Mouse (Mus musculus) left cerebral cortex, postnatal 25 days (tissue): ENCODE results near the gene Map4k5. TPM values are rescaled to one million over a fixed set of nuclear protein-coding genes. Genes with fewer than 3 reads are reported as not detected.
A peak's percentile ranks its signal among the peaks of the same experiment; 100 is the strongest.

Experiments used
- DNase-seq, 2 experiments: peaks; one replicate each; pipeline ENCODE4 v3.0.0; 2022; ENCODE audit warnings: low spot score in 2 of 2, mixed read lengths in 1 of 2
- intact Hi-C: fragments of 180-260 bp; cut with DNase I; formaldehyde crosslinking; loops from one replicate; pipeline ENCODE4 v1.15.1; 2025
- total RNA-seq, 2 experiments: library from RNA; stranded (reverse); gene quantifications; 2 replicates each; pipeline ENCODE4 v1.2.3; 2021

Gene Map4k5
- total RNA-seq, 2 experiments from 2014 or later: 41.7 to 46.2 TPM

GRCm38 (mm10) chr12:69890476-69890875 is 2.5 kb downstream of the Map4k5 start:
- intact Hi-C loops: loop anchor here (5.0 kb wide), 2 partner anchors 33 to 58 kb away; no protein-coding TSS in a partner anchor

GRCm38 (mm10) chr12:69890051-69890450 is 2.9 kb downstream of the Map4k5 start:
- intact Hi-C loops: loop anchor here (5.0 kb wide), 2 partner anchors 33 to 58 kb away; no protein-coding TSS in a partner anchor
- DNase-seq: no peak

More at GRCm38 (mm10) chr12:69890476-69890875, 2.5 kb downstream of the Map4k5 start:
- peak; percentile 22 to 24 for DNase-seq

- no peak for DNase-seq
- intact Hi-C loops: no loop called here
Observed at GRCm38 (mm10) chr12:69888345-69888744, 4.7 kb downstream of the Map4k5 start.

- intact Hi-C loops: no loop called here
- DNase-seq: no peak
Observed at GRCm38 (mm10) chr12:69887776-69888175, 5.2 kb downstream of the Map4k5 start.

GRCm38 (mm10) chr12:69885170-69885923 is 7.7 kb downstream of the Map4k5 start:
- intact Hi-C loops: no loop called here
- no peak for DNase-seq

GRCm38 (mm10) chr12:69884053-69884452 is 8.9 kb downstream of the Map4k5 start:
- intact Hi-C loops: no loop called here
- no peak for DNase-seq

- DNase-seq: no peak
- intact Hi-C loops: no loop called here
Observed at GRCm38 (mm10) chr12:69881198-69881905, 11.6 kb downstream of the Map4k5 start.

- DNase-seq: no peak
- intact Hi-C loops: no loop called here
Observed at GRCm38 (mm10) chr12:69879739-69880138, 13.3 kb downstream of the Map4k5 start.

GRCm38 (mm10) chr12:69879172-69879665 is 13.8 kb downstream of the Map4k5 start:
- intact Hi-C loops: no loop called here
- DNase-seq: no peak

GRCm38 (mm10) chr12:69877842-69878363 is 15.1 kb downstream of the Map4k5 start:
- intact Hi-C loops: no loop called here
- DNase-seq: peak in 1 of 2 experiments; percentile 54

- intact Hi-C loops: no loop called here
- DNase-seq: no peak
Observed at GRCm38 (mm10) chr12:69871632-69872031, 21.4 kb downstream of the Map4k5 start.

GRCm38 (mm10) chr12:69867338-69867737 is 25.7 kb downstream of the Map4k5 start:
- intact Hi-C loops: no loop called here

GRCm38 (mm10) chr12:69864164-69864692 is 28.8 kb downstream of the Map4k5 start:
- intact Hi-C loops: no loop called here
- no peak for DNase-seq

More at GRCm38 (mm10) chr12:69867338-69867737, 25.7 kb downstream of the Map4k5 start:
- no peak for DNase-seq

GRCm38 (mm10) chr12:69863505-69863904 is 29.5 kb downstream of the Map4k5 start:
- intact Hi-C loops: no loop called here
- DNase-seq: no peak

GRCm38 (mm10) chr12:69858847-69859246 is 34.2 kb downstream of the Map4k5 start:
- intact Hi-C loops: loop anchor here (5.0 kb wide), 1 partner anchor 33 kb away; the partner anchor contains the start of genes Atl1 and Map4k5
- no peak for DNase-seq

GRCm38 (mm10) chr12:69857597-69857996 is 35.4 kb downstream of the Map4k5 start:
- DNase-seq: no peak
- intact Hi-C loops: loop anchor here (5.0 kb wide), 1 partner anchor 35 kb away; the partner anchor contains the start of genes Atl1 and Map4k5

GRCm38 (mm10) chr12:69856398-69856797 is 36.6 kb downstream of the Map4k5 start:
- peak in 1 of 2 experiments; percentile 84 for DNase-seq
- intact Hi-C loops: loop anchor here (5.0 kb wide), 1 partner anchor 36 kb away; the partner anchor contains the start of genes Atl1 and Map4k5

- no peak for DNase-seq
Observed at GRCm38 (mm10) chr12:69855641-69856300, 37.2 kb downstream of the Map4k5 start.

GRCm38 (mm10) chr12:69853942-69854341 is 39.1 kb downstream of the Map4k5 start:
- intact Hi-C loops: no loop called here
- DNase-seq: no peak

More at GRCm38 (mm10) chr12:69855641-69856300, 37.2 kb downstream of the Map4k5 start:
- intact Hi-C loops: loop anchor here (5.0 kb wide), 1 partner anchor 37 kb away; the partner anchor contains the start of genes Atl1 and Map4k5
